ENCODE assay signal across 17 mouse cellular contexts in the genomic region with DNA sequence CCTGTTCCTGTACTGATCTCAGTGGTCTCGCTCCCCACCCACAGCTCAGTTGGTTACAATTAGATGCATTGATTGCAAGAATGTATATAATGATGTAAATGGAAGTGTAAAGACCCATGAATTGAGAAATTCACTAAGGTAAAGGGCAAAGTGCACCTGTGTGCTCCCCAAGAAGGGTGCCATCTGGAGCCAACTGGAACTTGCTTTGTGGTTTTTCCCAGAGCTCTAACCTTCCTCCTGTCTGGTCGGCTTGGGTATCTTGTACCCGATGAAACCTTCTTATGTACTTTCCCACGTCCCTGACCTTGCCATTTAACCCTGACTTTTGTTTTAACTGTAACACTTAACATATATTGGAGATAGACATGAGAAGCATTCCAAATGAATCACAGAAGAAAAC. TPM values are rescaled to one million over a fixed set of nuclear protein-coding genes. Genes with fewer than 3 reads are reported as not detected.
"Had no signal": no experiment of that assay in that cellular context is flagged by ENCODE, and none has a peak within 500 bp of the region (broad histone marks: within the 10 kb centered on the region; RNA-seq: fewer than 3 reads in every experiment).

No protein-coding gene starts in this region.

- H3K4me1 ChIP-seq: neural tube, embryonic 12.5 days; stomach, embryonic 15.5 days had no signal

- DNase-seq: retina, postnatal 1 day; right cerebral cortex, adult 18-20 months; right cerebral cortex, postnatal 14 days; right cerebral cortex, postnatal 4 days; spleen, adult 18-20 months; thymus, adult 18-20 months; thymus, adult 2 months; thymus, postnatal 14 days; thymus, postnatal 25 days; thymus, postnatal 36 days; thymus, postnatal 4 days had no signal

- H3K27me3 ChIP-seq: neural tube, embryonic 12.5 days; neural tube, embryonic 13.5 days; stomach, embryonic 15.5 days had no signal

- H3K9ac ChIP-seq: neural tube, embryonic 12.5 days; neural tube, embryonic 13.5 days; neural tube, embryonic 15.5 days; stomach, embryonic 15.5 days had no signal

- H3K4me2 ChIP-seq: neural tube, embryonic 12.5 days; neural tube, embryonic 13.5 days; neural tube, embryonic 15.5 days; stomach, embryonic 15.5 days had no signal

- H3K4me3 ChIP-seq: neural tube, embryonic 12.5 days; neural tube, embryonic 13.5 days; neural tube, embryonic 15.5 days; stomach, embryonic 15.5 days had no signal

- H3K27ac ChIP-seq: neural tube, embryonic 12.5 days; neural tube, embryonic 13.5 days; neural tube, embryonic 15.5 days; stomach, embryonic 15.5 days; stomach, postnatal 0 days had no signal

- H3K9me3 ChIP-seq: neural tube, embryonic 12.5 days; neural tube, embryonic 13.5 days; neural tube, embryonic 15.5 days; stomach, embryonic 15.5 days had no signal

- H3K36me3 ChIP-seq: neural tube, embryonic 12.5 days; neural tube, embryonic 13.5 days; neural tube, embryonic 15.5 days; stomach, embryonic 15.5 days had no signal

RNA-seq across cellular contexts. Expression of a gene that starts 46.6 kb away (rescaled TPM):
- total RNA-seq: neutrophil, adult 5-6 weeks had no signal
